Mouse (Mus musculus) midbrain, postnatal 0 days (tissue): ENCODE data around the gene Padi6. TPM values are rescaled to one million over a fixed set of nuclear protein-coding genes. Genes with fewer than 3 reads are reported as not detected.

ENCODE experiments used
- ATAC-seq: fragments of 200-750 bp; cut with Nextera tagmentation; 2 replicates; pipeline ENCODE4 v1.8.0; 2017; ENCODE audit warnings: moderate number of reproducible peaks, mild to moderate bottlenecking, moderate TSS enrichment, moderate library complexity; ENCODE audit not compliant: low FRiP score
- DNase-seq: peaks from one replicate; pipeline ENCODE4 v3.0.0-alpha.2; 2015; ENCODE audit warnings: low spot score
- H3K27ac ChIP-seq: fragments of 300-500 bp; sonication (generic); 2 replicates; pipeline ENCODE4 v1.5.1; 2014; ENCODE audit warnings: low read depth, mild to moderate bottlenecking, low read length, mixed read lengths
- H3K27me3 ChIP-seq: fragments of 300-500 bp; sonication (generic); 2 replicates; pipeline ENCODE4 v1.6.1; 2014; ENCODE audit warnings: low read length, control low read depth, mixed read lengths; ENCODE audit not compliant: insufficient read depth
- H3K36me3 ChIP-seq: fragments of 300-500 bp; sonication (generic); 2 replicates; pipeline ENCODE4 v1.6.1; 2014; ENCODE audit warnings: low read length, control low read depth, mixed read lengths; ENCODE audit not compliant: insufficient read depth
- H3K4me1 ChIP-seq: fragments of 300-500 bp; sonication (generic); 2 replicates; pipeline ENCODE4 v1.6.1; 2014; ENCODE audit warnings: mild to moderate bottlenecking, control low read depth, antibody characterized with exemption, low read length, mixed read lengths; ENCODE audit not compliant: insufficient read depth
- H3K4me2 ChIP-seq: fragments of 300-500 bp; sonication (generic); 2 replicates; pipeline ENCODE4 v1.6.1; 2014; ENCODE audit warnings: low read depth, mild to moderate bottlenecking, low read length, mixed read lengths; ENCODE audit not compliant: poor library complexity, severe bottlenecking
- H3K4me3 ChIP-seq: fragments of 300-500 bp; sonication (generic); 2 replicates; pipeline ENCODE4 v1.5.1; 2014; ENCODE audit warnings: low read depth, mild to moderate bottlenecking, low read length, moderate library complexity
- H3K9ac ChIP-seq: fragments of 300-500 bp; sonication (generic); replicated peaks from 2 replicates; pipeline ENCODE4 v1.6.1; 2014; ENCODE audit warnings: mild to moderate bottlenecking, low read length, moderate library complexity, mixed read lengths; ENCODE audit not compliant: poor library complexity, severe bottlenecking
- H3K9me3 ChIP-seq: fragments of 300-500 bp; sonication (generic); 2 replicates; pipeline ENCODE4 v1.6.1; 2016; ENCODE audit warnings: low read length, control low read depth
- CTCF ChIP-seq: IDR thresholded peaks from 2 replicates; pipeline ENCODE4 v1.5.1; 2016; ENCODE audit warnings: antibody characterized with exemption, mild to moderate bottlenecking
- WGBS: fragments of 180-500 bp; shearing (Covaris S2); extraction: QIAGEN DNeasy Blood & Tissue Kit; methylation state at CpG from one replicate; pipeline ENCODE4 v1.1.7; 2014; 5-methylcytosine and 5-hydroxymethylcytosine counted together
- polyA plus RNA-seq: library from polyadenylated mRNA; unstranded; fragments of >200 nt; fragmentation: Nextera tagmentation; extraction: Ambion mirVana; gene quantifications from 2 replicates; pipeline ENCODE4 v1.2.1, GENCODE M21; 2015
- total RNA-seq: library from RNA; depleted of rRNA; stranded (reverse); fragments of >200 nt; gene quantifications from 2 replicates; pipeline ENCODE4 v1.2.3, GENCODE M21; 2014

The Padi6 gene
- total and polyA plus RNA-seq, 2 experiments from 2014 or later = 0.10 TPM; not detected in 1

DNA sequence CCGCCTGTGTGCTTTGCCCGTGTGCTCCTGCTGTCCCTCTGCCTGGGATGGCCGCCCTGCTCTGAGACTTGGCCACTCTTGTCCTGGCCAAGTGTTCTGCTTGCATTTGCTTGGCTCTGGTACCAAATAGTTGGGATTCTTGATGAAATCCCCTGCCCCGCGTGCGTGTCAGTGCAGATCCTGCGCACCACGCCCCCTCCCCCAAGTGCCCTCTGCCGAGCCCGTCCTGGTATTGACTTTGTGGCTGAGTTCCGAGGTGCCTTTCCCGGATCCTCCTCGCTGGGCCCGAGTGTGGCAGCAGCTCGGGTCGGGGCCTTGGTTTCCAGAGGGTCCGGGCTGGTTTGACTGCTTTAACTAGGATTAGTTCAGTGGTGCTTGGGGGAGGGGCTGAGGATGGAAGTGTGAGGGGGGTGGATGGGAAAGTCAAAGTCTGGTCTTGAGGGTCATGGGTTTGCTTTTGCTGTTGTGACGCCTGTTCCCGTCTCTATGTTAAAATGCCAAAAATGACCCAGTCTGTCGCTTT, 20.4 kb downstream of the Padi6 start:
- no peak for TF ChIP-seq CTCF
- H3K36me3 ChIP-seq = peaks cover 47% of the 10 kb centered on the region
- WGBS = 86% methylated on average over 20 of the region's 20 CpGs

GRCm38 (mm10) chr4:140720091-140720490, 22.4 kb downstream of the Padi6 start:
- no peak for TF ChIP-seq CTCF
- WGBS = 90% methylated on average over 5 of the region's 5 CpGs
- Histone ChIP-seq H3K4me1 (no peaks in the 10 kb centered on the region), H3K36me3 (peaks cover 64% of the 10 kb centered on the region), H3K9ac (no peak overlapping the region), H3K27me3 (no peaks in the 10 kb centered on the region), H3K27ac (no peak overlapping the region), H3K9me3 (no peaks in the 10 kb centered on the region), H3K4me3 (no peak overlapping the region), H3K4me2 (no peak overlapping the region)
- DNase-seq = no peak
- ATAC-seq = no peak

More for the DNA sequence above, 20.4 kb downstream of the Padi6 start:
- no peak overlapping the region for H3K4me3 ChIP-seq
- no peak overlapping the region for H3K9ac ChIP-seq
- H3K27me3 ChIP-seq = no peaks in the 10 kb centered on the region
- no peak overlapping the region for H3K27ac ChIP-seq
- no peak for DNase-seq
- no peak overlapping the region for H3K4me2 ChIP-seq
- no peaks in the 10 kb centered on the region for H3K4me1 ChIP-seq
- ATAC-seq = no peak
- no peaks in the 10 kb centered on the region for H3K9me3 ChIP-seq

DNA sequence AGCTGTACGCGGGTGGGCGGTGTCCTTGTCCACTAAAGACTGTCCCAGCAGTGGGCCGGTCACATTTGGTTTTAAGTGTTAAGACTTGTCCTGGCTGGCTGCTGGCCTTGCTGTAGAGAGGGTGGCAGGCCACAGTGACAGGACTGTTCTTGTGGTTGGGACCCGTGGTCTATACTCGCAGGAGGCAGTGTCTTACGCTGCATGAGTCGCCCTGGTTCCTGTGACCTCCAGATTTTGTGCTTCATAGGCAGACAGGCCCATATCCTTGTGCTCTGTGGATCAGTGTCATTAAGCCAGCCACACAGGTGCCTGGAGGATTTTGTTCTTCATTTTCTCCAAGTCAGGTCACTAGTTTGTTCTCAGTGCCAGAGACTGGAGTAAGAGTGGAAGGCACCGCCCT, 24.0 kb downstream of the Padi6 start:
- Histone ChIP-seq H3K4me2 (no peak overlapping the region), H3K36me3 (peaks cover 64% of the 10 kb centered on the region), H3K4me1 (peaks cover 5% of the 10 kb centered on the region; the same call in 1 of the 2 replicates), H3K4me3 (no peak overlapping the region), H3K9ac (no peak overlapping the region), H3K9me3 (no peaks in the 10 kb centered on the region), H3K27ac (no peak overlapping the region), H3K27me3 (no peaks in the 10 kb centered on the region)
- DNase-seq (no peak), ATAC-seq (no peak)
- no peak for TF ChIP-seq CTCF
- WGBS = 97% methylated on average over 9 of the region's 9 CpGs

GRCm38 (mm10) chr4:140716994-140717393, 25.4 kb downstream of the Padi6 start:
- 95% methylated on average over 11 of the region's 11 CpGs for WGBS
- H3K36me3 ChIP-seq = peaks cover 67% of the 10 kb centered on the region
- ATAC-seq = no peak
- no peaks in the 10 kb centered on the region for H3K9me3 ChIP-seq
- H3K4me2 ChIP-seq = no peak overlapping the region
- H3K27me3 ChIP-seq = no peaks in the 10 kb centered on the region
- H3K27ac ChIP-seq = no peak overlapping the region
- no peak overlapping the region for H3K4me3 ChIP-seq
- H3K9ac ChIP-seq = no peak overlapping the region
- no peak for TF ChIP-seq CTCF
- no peak for DNase-seq
- H3K4me1 ChIP-seq = peaks cover 5% of the 10 kb centered on the region; the same call in 1 of the 2 replicates

GRCm38 (mm10) chr4:140714586-140714985, 27.9 kb downstream of the Padi6 start:
- TF ChIP-seq CTCF = no peak
- Histone ChIP-seq H3K36me3 (peaks cover 63% of the 10 kb centered on the region), H3K9me3 (no peaks in the 10 kb centered on the region), H3K4me3 (no peak overlapping the region), H3K9ac (no peak overlapping the region), H3K27ac (0 out of 2 replicates have a peak overlapping the region, but pooled peaks have one; percentile 47), H3K27me3 (no peaks in the 10 kb centered on the region), H3K4me1 (peaks cover 5% of the 10 kb centered on the region; the same call in 1 of the 2 replicates), H3K4me2 (no peak overlapping the region)
- DNase-seq (no peak), ATAC-seq (no peak)
- WGBS = 80% methylated on average over 5 of the region's 5 CpGs

DNA sequence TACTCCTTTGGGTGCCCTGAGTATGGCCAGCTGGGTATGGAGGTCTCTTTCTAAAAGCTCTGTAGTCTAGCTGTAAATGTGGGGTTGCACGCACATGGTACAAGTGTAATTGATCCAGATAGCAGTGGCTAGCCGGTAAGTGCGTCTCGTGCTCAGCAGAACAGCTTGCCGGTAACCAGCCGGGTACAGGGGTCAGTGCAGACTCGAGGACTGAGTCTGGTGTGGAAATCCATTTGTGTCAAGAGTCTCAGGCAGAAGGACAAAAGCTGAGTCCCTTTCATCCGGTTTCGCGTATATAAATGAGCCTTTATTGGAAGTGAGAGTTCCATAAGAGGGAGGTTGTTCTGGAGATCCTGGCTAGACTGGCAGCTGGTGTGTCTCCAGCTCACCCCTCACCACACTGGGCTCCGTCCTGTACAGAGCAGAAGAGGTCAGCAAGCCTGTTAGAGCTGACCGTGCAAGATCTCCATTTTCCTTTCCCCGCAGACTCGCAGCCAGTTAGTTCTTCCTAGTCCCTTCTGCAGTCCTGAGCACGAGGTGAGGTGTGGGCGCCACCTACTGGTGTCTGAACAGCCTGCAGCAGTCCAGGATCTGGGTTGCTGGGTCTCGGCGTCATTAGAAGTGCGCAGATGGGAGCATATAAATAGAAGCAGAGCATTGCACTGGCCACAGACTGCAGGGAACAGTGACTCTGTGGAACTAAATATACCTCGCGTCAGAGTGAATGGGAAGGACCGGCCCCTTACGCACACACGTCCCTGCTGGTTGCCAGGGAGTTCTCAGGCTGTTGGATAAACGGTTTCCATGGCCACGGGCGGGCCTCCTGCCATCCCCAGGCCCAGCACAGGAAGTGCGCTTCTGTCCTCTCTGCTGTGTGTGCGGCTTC, 28.7 kb downstream of the Padi6 start:
- Histone ChIP-seq H3K36me3 (peaks cover 67% of the 10 kb centered on the region), H3K9me3 (no peaks in the 10 kb centered on the region)
- DNase-seq = peak; percentile 96

More for the DNA sequence above, 28.7 kb downstream of the Padi6 start:
- no peak overlapping the region for H3K4me3 ChIP-seq
- no peaks in the 10 kb centered on the region for H3K27me3 ChIP-seq
- ATAC-seq = peak; percentile 88
- H3K4me2 ChIP-seq = peak overlapping the region; percentile 1; the same call in 1 of the 2 replicates
- peak; percentile 98 for TF ChIP-seq CTCF
- H3K4me1 ChIP-seq = peaks cover 5% of the 10 kb centered on the region; the same call in 1 of the 2 replicates
- H3K27ac ChIP-seq = peak overlapping the region; percentile 47; the same call in 1 of the 2 replicates
- H3K9ac ChIP-seq = no peak overlapping the region
- 22% methylated on average over 29 of the region's 29 CpGs for WGBS
